Mouse (Mus musculus): ENCODE measurements at regions not wholly inside any gene's neighbourhood (a gene's known extent, or its start where the extent isn't known, plus 50 kb on each side); places are given as distances from the start of the nearest gene placed in this dataset.
A peak's percentile ranks its signal among the peaks of the same experiment; 100 is the strongest.

- Histone ChIP-seq H3K4me2 (ENCODE audit: low read length) (no peak overlapping the region), H3K4me1 (ENCODE audit: control insufficient read depth, insufficient read depth, low read length) (no peaks in the 10 kb centered on the region), H3K27ac (replicated peaks; ENCODE audit: low read depth, low read length) (no peak overlapping the region), H3K9ac (replicated peaks; ENCODE audit: low read length) (no peak overlapping the region), H3K4me3 (replicated peaks; ENCODE audit: low read depth, low read length) (no peak overlapping the region), H3K27me3 (ENCODE audit: control insufficient read depth, insufficient read depth, low read length) (no peaks in the 10 kb centered on the region), H3K9me3 (ENCODE audit: control insufficient read depth, low read length) (no peaks in the 10 kb centered on the region), H3K36me3 (ENCODE audit: control insufficient read depth, insufficient read depth, low read length) (no peaks in the 10 kb centered on the region)
- 78% methylated on average over 2 of the region's 2 CpGs for WGBS
- DNase-seq (no peak), ATAC-seq (ENCODE audit: low FRiP score, low TSS enrichment) (no peak)
These were observed 1184.2 kb downstream of the Kcnt2 start for GRCm38 (mm10) chr1:141430117-141430516.

GRCm38 (mm10) chr1:141435452-141435851 is 1189.5 kb downstream of the Kcnt2 start:
- Histone ChIP-seq H3K4me2 (ENCODE audit: low read length) (no peak overlapping the region), H3K27me3 (ENCODE audit: control insufficient read depth, insufficient read depth, low read length) (no peaks in the 10 kb centered on the region)
- no peak for ATAC-seq (ENCODE audit: low FRiP score, low TSS enrichment)

GRCm38 (mm10) chr1:141440234-141440633 is 1194.3 kb downstream of the Kcnt2 start:
- DNase-seq (no peak), ATAC-seq (ENCODE audit: low FRiP score, low TSS enrichment) (no peak)
- Histone ChIP-seq H3K4me2 (ENCODE audit: low read length) (no peak overlapping the region), H3K36me3 (ENCODE audit: control insufficient read depth, insufficient read depth, low read length) (no peaks in the 10 kb centered on the region), H3K4me3 (replicated peaks; ENCODE audit: low read depth, low read length) (no peak overlapping the region), H3K27ac (replicated peaks; ENCODE audit: low read depth, low read length) (no peak overlapping the region), H3K9me3 (ENCODE audit: control insufficient read depth, low read length) (no peaks in the 10 kb centered on the region), H3K9ac (replicated peaks; ENCODE audit: low read length) (no peak overlapping the region), H3K27me3 (ENCODE audit: control insufficient read depth, insufficient read depth, low read length) (no peaks in the 10 kb centered on the region), H3K4me1 (ENCODE audit: control insufficient read depth, insufficient read depth, low read length) (no peaks in the 10 kb centered on the region)

More at GRCm38 (mm10) chr1:141435452-141435851, 1189.5 kb downstream of the Kcnt2 start:
- no peaks in the 10 kb centered on the region for H3K9me3 ChIP-seq (ENCODE audit: control insufficient read depth, low read length)
- H3K4me3 ChIP-seq (replicated peaks; ENCODE audit: low read depth, low read length): no peak overlapping the region
- H3K36me3 ChIP-seq (ENCODE audit: control insufficient read depth, insufficient read depth, low read length): no peaks in the 10 kb centered on the region
- DNase-seq: no peak
- WGBS: 3% methylated on average over 1 of the region's 1 CpGs
- no peak overlapping the region for H3K27ac ChIP-seq (replicated peaks; ENCODE audit: low read depth, low read length)
- H3K9ac ChIP-seq (replicated peaks; ENCODE audit: low read length): no peak overlapping the region
- H3K4me1 ChIP-seq (ENCODE audit: control insufficient read depth, insufficient read depth, low read length): no peaks in the 10 kb centered on the region

GRCm38 (mm10) chr1:141450960-141451359 is 1205.0 kb downstream of the Kcnt2 start:
- Histone ChIP-seq H3K4me1 (ENCODE audit: control insufficient read depth, insufficient read depth, low read length) (0 out of 2 replicates have a peak, but pooled peaks cover 2% of the 10 kb centered on the region), H3K4me3 (replicated peaks; ENCODE audit: low read depth, low read length) (no peak overlapping the region), H3K36me3 (ENCODE audit: control insufficient read depth, insufficient read depth, low read length) (no peaks in the 10 kb centered on the region), H3K27me3 (ENCODE audit: control insufficient read depth, insufficient read depth, low read length) (no peaks in the 10 kb centered on the region), H3K9me3 (ENCODE audit: control insufficient read depth, low read length) (no peaks in the 10 kb centered on the region), H3K27ac (replicated peaks; ENCODE audit: low read depth, low read length) (no peak overlapping the region), H3K9ac (replicated peaks; ENCODE audit: low read length) (no peak overlapping the region), H3K4me2 (ENCODE audit: low read length) (no peak overlapping the region)
- peak; percentile 62; the same call in 1 of the 2 replicates for ATAC-seq (ENCODE audit: low FRiP score, low TSS enrichment)
- 87% methylated on average over 1 of the region's 1 CpGs for WGBS
- DNase-seq: no peak

- Histone ChIP-seq H3K27ac (replicated peaks; ENCODE audit: low read depth, low read length) (no peak overlapping the region), H3K4me1 (ENCODE audit: control insufficient read depth, insufficient read depth, low read length) (no peaks in the 10 kb centered on the region), H3K4me2 (ENCODE audit: low read length) (no peak overlapping the region), H3K9me3 (ENCODE audit: control insufficient read depth, low read length) (no peaks in the 10 kb centered on the region), H3K27me3 (ENCODE audit: control insufficient read depth, insufficient read depth, low read length) (no peaks in the 10 kb centered on the region), H3K4me3 (replicated peaks; ENCODE audit: low read depth, low read length) (no peak overlapping the region), H3K9ac (replicated peaks; ENCODE audit: low read length) (no peak overlapping the region), H3K36me3 (ENCODE audit: control insufficient read depth, insufficient read depth, low read length) (no peaks in the 10 kb centered on the region)
- no peak for DNase-seq
- ATAC-seq (ENCODE audit: low FRiP score, low TSS enrichment): no peak
These were observed 1218.6 kb downstream of the Kcnt2 start for GRCm38 (mm10) chr1:141464576-141464975.

Data from midbrain, embryonic 14.5 days (tissue).